Mouse (Mus musculus): ENCODE results near the gene Smim6.

DNA sequence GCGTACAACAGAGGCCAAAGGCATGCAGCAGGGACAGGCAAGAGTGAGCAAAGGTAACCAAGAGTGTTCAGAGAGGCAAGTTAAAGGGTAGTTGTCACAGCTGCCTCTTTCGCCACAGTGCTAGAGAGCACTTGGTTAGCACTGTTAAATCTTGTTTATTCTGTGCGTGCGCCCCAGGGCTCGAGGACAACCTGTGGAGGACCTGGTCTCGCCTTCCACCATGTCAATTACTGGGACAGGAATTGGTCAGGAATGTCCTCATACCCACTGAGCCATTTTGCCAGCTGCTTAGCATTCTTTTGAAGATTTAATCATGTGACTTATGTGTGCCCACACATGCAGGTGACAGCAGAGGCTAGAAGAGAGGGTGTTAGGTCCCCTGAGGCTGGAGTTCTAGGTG is 22.7 kb upstream of the Smim6 start:
- TF ChIP-seq CTCF (conservative IDR thresholded peaks at IDR 0.05; ENCODE audit: low read length) (no peak), POU5F1 (IDR thresholded peaks at IDR 0.05; ENCODE audit: borderline replicate concordance, low read length) (no peak)

Measured in E14TG2a.4 (cell line).